Mouse (Mus musculus): ENCODE results near the gene Gjb1. TPM values are rescaled to one million over a fixed set of nuclear protein-coding genes. Genes with fewer than 3 reads are reported as not detected.
A peak's percentile ranks its signal among the peaks of the same experiment; 100 is the strongest.

Gene Gjb1
- polyA plus RNA-seq, 1 experiment from 2014 or later = 0.15 TPM

GRCm38 (mm10) chrX:101419725-101420699 lies 43.8 kb downstream of the Gjb1 start:
- H3K36me3 ChIP-seq = peaks cover 6% of the 10 kb centered on the region; the same call in 1 of the 2 replicates
- peaks cover 14% of the 10 kb centered on the region for H3K4me1 ChIP-seq
- peak overlapping the region; percentile 45 for H3K9ac ChIP-seq
- peak; percentile 94 for ATAC-seq (ENCODE audit: insufficient number of reproducible peaks, low FRiP score, low TSS enrichment, low read depth)
- 17% methylated on average over 41 of the region's 54 CpGs for WGBS
- H3K4me3 ChIP-seq = peak overlapping the region; percentile 55
- H3K4me2 ChIP-seq = peak overlapping the region; percentile 56
- H3K27me3 ChIP-seq = peaks cover 3% of the 10 kb centered on the region; the same call in 1 of the 2 replicates
- H3K9me3 ChIP-seq = no peaks in the 10 kb centered on the region
- peak overlapping the region; percentile 77 for H3K27ac ChIP-seq

DNA sequence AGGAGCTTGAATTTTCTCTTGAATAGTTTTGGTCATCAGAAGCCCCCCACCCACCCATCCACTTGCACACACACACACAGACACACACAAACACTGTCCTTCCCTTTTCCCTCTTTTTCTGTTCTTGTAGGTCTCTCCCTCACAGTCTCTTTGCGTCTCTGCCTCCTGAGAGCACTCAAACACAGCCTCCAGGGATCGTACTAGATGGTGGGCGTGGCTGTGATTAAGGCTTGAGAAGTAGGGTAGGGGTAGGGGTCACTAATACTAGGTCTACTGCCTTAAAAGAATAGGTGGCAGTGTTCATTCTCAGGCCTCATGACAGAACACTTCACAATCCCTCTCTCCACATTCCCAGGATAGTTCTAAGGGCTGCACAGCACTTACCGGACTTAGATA lies 44.5 kb downstream of the Gjb1 start, which contains the start of gene Zmym3:
TSS of gene Zmym3 (minus strand) at position 150 of the 396 bp plus-strand sequence.
- peak within 1 kb of the TSS; percentile 55 for H3K4me3 ChIP-seq
- peak within 1 kb of the TSS; percentile 23; the same call in 1 of the 2 replicates for H3K9ac ChIP-seq
- ATAC-seq (ENCODE audit: insufficient number of reproducible peaks, low FRiP score, low TSS enrichment, low read depth) = no peak
- H3K27me3 ChIP-seq = peaks cover 3% of the 10 kb centered on the region; the same call in 1 of the 2 replicates
- H3K4me1 ChIP-seq = peaks cover 14% of the 10 kb centered on the region
- H3K9me3 ChIP-seq = no peaks in the 10 kb centered on the region
- WGBS = 27% methylated on average over 4 of the region's 4 CpGs
- H3K36me3 ChIP-seq = peaks cover 4% of the 10 kb centered on the region; the same call in 1 of the 2 replicates
- H3K27ac ChIP-seq = peak within 1 kb of the TSS; percentile 77
- H3K4me2 ChIP-seq = peak within 1 kb of the TSS; percentile 50

DNA sequence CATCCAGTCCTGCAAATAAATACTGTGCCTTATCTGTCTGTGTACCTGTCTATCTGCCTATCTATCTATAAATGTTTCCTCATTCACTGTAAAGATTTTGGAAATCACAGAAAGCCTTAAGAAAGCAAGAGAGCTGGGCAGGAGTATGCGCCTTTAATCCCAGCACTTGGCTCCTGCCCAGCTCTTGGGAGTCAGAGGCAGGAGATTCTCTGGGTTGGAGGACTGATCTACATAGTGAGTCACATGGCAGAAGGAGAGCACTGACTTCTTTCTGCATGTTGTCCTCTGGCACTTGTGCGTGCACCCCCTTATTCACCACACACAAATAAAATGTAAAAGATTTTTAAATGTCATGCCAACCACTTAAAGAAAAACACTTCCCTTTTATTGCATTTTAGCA lies 47.3 kb downstream of the Gjb1 start:
- H3K4me3 ChIP-seq = no peak overlapping the region
- ATAC-seq (ENCODE audit: insufficient number of reproducible peaks, low FRiP score, low TSS enrichment, low read depth) = no peak
- H3K27me3 ChIP-seq = peaks cover 1% of the 10 kb centered on the region; the same call in 1 of the 2 replicates
- H3K4me2 ChIP-seq = no peak overlapping the region
- no peaks in the 10 kb centered on the region for H3K36me3 ChIP-seq
- H3K9ac ChIP-seq = no peak overlapping the region
- H3K9me3 ChIP-seq = no peaks in the 10 kb centered on the region
- 82% methylated on average over 2 of the region's 2 CpGs for WGBS
- no peak overlapping the region for H3K27ac ChIP-seq
- peaks cover 7% of the 10 kb centered on the region for H3K4me1 ChIP-seq

DNA sequence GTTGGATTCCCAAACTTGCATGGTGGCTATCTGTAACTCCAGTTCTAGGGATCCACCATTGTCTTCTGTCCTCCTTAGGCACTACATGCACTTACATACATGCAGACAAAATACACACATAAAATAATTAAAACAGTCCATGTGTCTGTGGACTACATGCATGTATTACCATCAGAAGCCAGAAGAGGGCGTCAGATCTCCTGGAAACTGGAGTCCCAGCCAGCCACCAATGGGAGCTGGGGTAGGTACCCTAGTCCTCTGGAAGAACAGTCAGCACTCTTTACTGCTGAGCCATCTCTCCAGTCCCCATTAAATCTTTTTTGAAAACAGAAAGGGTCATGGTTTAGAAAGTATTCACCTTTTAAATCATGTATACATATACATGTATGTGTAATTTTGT lies 51.6 kb downstream of the Gjb1 start:
- Histone ChIP-seq H3K27me3 (no peaks in the 10 kb centered on the region), H3K4me2 (no peak overlapping the region), H3K4me1 (no peaks in the 10 kb centered on the region), H3K4me3 (no peak overlapping the region), H3K9ac (no peak overlapping the region), H3K36me3 (no peaks in the 10 kb centered on the region), H3K27ac (no peak overlapping the region), H3K9me3 (no peaks in the 10 kb centered on the region)
- WGBS = 5% methylated on average over 1 of the region's 1 CpGs
- no peak for ATAC-seq (ENCODE audit: insufficient number of reproducible peaks, low FRiP score, low TSS enrichment, low read depth)

GRCm38 (mm10) chrX:101428785-101429141 lies 52.6 kb downstream of the Gjb1 start:
- no peak for ATAC-seq (ENCODE audit: insufficient number of reproducible peaks, low FRiP score, low TSS enrichment, low read depth)
- H3K36me3 ChIP-seq = no peaks in the 10 kb centered on the region
- H3K4me2 ChIP-seq = peak overlapping the region; percentile 30
- H3K27ac ChIP-seq = peak overlapping the region; percentile 90
- WGBS = 23% methylated on average over 7 of the region's 7 CpGs
- no peak overlapping the region for H3K9ac ChIP-seq
- H3K27me3 ChIP-seq = no peaks in the 10 kb centered on the region
- H3K4me1 ChIP-seq = no peaks in the 10 kb centered on the region
- H3K4me3 ChIP-seq = peak overlapping the region; percentile 55
- no peaks in the 10 kb centered on the region for H3K9me3 ChIP-seq

- ATAC-seq (ENCODE audit: insufficient number of reproducible peaks, low FRiP score, low TSS enrichment, low read depth) = peak; percentile 96
- peak within 1 kb of the TSS; percentile 32 for H3K4me2 ChIP-seq
- H3K4me1 ChIP-seq = no peaks in the 10 kb centered on the region
- H3K9ac ChIP-seq = peak within 1 kb of the TSS; percentile 61
- H3K27ac ChIP-seq = peak within 1 kb of the TSS; percentile 92
- 23% methylated on average over 51 of the region's 51 CpGs for WGBS
- no peaks in the 10 kb centered on the region for H3K9me3 ChIP-seq
- H3K36me3 ChIP-seq = no peaks in the 10 kb centered on the region
- peak within 1 kb of the TSS; percentile 55 for H3K4me3 ChIP-seq
- no peaks in the 10 kb centered on the region for H3K27me3 ChIP-seq
Measured at GRCm38 (mm10) chrX:101429142-101429949, 53.2 kb downstream of the Gjb1 start, which contains the start of gene Nono. TSS of gene Nono (plus strand) at chrX:101429318.

GRCm38 (mm10) chrX:101429976-101430375 lies 53.8 kb downstream of the Gjb1 start:
- Histone ChIP-seq H3K4me1 (no peaks in the 10 kb centered on the region), H3K4me2 (peak overlapping the region; percentile 32), H3K9ac (peak overlapping the region; percentile 61), H3K36me3 (no peaks in the 10 kb centered on the region), H3K9me3 (no peaks in the 10 kb centered on the region), H3K27me3 (no peaks in the 10 kb centered on the region), H3K4me3 (peak overlapping the region; percentile 55), H3K27ac (peak overlapping the region; percentile 92)
- 25% methylated on average over 14 of the region's 14 CpGs for WGBS
- ATAC-seq (ENCODE audit: insufficient number of reproducible peaks, low FRiP score, low TSS enrichment, low read depth) = 0 out of 2 replicates have a peak, but pooled peaks have one; percentile 31

Other genes starting within 250 kb of the Gjb1 start
- 52.0 and 52.8 TPM in 2 replicates for gene Snx12, start 153.8 kb upstream of the Gjb1 start, polyA plus RNA-seq (2015; fragmentation: Nextera tagmentation; extraction: Ambion mirVana)
- gene Foxo4, start 121.8 kb upstream of the Gjb1 start, polyA plus RNA-seq (2015; fragmentation: Nextera tagmentation; extraction: Ambion mirVana) = 3.7 and 4.0 TPM in 2 replicates
- gene Gm614, start 112.4 kb upstream of the Gjb1 start, polyA plus RNA-seq (2015; fragmentation: Nextera tagmentation; extraction: Ambion mirVana) = not detected in 2 replicates
- gene Il2rg, start 108.1 kb upstream of the Gjb1 start, polyA plus RNA-seq (2015; fragmentation: Nextera tagmentation; extraction: Ambion mirVana) = 19.3 and 20.4 TPM in 2 replicates
- not detected in 2 replicates for gene Gm20489, start 107.4 kb upstream of the Gjb1 start, polyA plus RNA-seq (2015; fragmentation: Nextera tagmentation; extraction: Ambion mirVana)
- gene Med12, start 102.3 kb upstream of the Gjb1 start, polyA plus RNA-seq (2015; fragmentation: Nextera tagmentation; extraction: Ambion mirVana) = 28.7 and 30.5 TPM in 2 replicates
- gene Nlgn3, start 77.2 kb upstream of the Gjb1 start, polyA plus RNA-seq (2015; fragmentation: Nextera tagmentation; extraction: Ambion mirVana) = 12.9 and 14.3 TPM in 2 replicates
- gene Zmym3, start 44.5 kb downstream of the Gjb1 start, polyA plus RNA-seq (2015; fragmentation: Nextera tagmentation; extraction: Ambion mirVana) = 31.0 and 33.5 TPM in 2 replicates
- gene Nono, start 52.9 kb downstream of the Gjb1 start, polyA plus RNA-seq (2015; fragmentation: Nextera tagmentation; extraction: Ambion mirVana) = 342 and 352 TPM in 2 replicates
- 37.1 and 115 TPM in 2 replicates for gene Itgb1bp2, start 72.7 kb downstream of the Gjb1 start, polyA plus RNA-seq (2015; fragmentation: Nextera tagmentation; extraction: Ambion mirVana)
- gene Taf1, start 156.4 kb downstream of the Gjb1 start, polyA plus RNA-seq (2015; fragmentation: Nextera tagmentation; extraction: Ambion mirVana) = 10.6 and 12.2 TPM in 2 replicates

All from limb, embryonic 15.5 days (tissue).